Mouse (Mus musculus): Measurements from ENCODE around the gene Chchd3.
A peak's percentile ranks its signal among the peaks of the same experiment; 100 is the strongest.

Gene Chchd3

DNA sequence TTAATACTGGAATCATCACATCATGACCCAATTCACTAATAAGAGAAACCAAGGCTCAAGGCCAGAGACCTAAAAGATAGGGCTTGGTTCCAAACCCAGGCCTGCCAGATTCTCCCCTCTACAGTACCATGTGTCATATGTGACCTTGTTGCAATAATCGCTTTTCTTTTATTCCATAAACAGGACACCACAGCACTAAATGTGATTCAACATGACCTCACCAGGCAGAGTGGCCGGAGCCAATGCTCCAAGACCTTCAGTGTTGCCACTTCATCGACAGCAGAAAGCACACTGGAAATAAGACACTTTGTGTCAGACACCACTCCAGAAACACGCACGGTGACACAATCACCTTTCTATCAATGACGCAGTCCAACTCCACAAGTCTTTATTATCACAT is 258.3 kb downstream of the Chchd3 start:
- no peak for DNase-seq (ENCODE audit: low read depth)

DNA sequence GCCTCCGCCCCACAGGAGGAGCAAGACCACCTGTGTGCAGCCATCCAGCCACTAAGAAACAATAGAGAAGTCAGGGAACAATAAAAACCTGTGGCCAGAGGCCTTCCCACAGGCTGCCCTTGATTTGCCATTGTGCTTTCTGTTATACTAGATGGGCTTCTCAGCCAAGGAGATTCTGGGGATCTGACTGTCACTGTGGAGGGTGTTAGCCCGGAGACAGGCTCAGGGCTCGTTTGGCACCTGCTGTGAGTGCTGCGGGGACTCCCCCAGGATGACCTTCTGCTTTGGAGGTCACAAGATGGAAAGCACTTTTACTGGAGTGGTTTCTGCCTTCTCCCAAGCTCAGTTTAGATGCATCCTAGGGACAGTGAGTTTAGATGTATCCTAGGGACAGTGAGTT is 262.5 kb downstream of the Chchd3 start:
- DNase-seq (ENCODE audit: low read depth): no peak

DNA sequence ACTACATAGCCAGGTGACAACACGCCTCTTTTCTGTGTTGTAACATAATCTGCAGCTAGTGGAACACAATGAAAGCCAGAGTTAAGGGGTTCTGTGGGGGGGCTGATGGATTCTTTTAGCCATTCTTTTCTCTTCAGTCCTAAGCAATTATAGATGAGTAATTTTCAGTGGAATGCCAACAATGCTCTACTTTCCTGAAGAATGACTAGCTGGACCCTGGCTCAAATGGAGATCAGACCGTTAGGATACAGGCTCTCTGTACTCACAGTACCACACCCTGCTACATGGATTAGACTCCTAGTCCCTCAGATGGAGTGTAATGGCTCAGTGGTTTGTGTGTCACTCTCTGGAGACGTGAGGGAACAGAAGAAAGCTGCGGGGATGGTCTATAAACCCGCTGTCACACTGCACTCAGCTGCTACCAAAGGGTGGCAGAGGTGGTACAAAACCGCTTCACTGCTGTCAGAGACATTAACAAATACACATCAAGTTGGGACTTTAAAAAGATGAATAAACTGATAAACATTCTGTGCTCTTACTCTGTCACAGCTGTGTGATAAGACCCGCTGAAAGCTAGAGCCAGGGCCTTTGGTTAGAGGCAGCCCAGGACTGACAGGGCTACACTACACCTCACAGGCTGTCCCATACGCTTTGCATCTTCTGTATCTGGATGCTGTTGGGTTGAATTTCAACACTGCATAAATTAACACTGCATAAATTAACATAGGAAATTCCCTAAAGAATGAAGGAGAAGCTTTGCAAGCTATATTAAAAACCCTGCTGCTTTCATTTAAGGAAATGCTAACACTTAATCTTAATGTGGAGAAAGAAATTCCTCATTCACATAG is 264.2 kb downstream of the Chchd3 start:
- peak; percentile 66 for DNase-seq (ENCODE audit: low read depth)

DNA sequence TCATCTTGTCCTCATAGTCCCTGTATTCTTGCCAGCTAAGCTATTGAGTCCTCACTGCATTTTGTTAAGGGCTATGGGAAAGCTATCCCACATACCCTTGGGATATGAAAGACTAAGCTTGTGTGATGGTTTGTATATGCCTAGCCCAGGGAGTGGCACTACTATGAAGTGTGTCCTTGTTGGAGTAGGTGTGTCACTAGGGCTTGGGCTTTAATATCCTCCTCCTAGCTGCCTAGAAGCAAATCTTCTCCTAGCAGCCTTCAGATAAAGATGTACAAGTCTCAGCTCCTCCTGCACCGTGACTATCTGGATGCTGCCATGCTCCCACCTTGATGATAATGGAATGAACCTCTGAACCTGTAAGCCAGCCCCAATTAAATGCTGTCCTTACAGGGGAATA is 266.5 kb downstream of the Chchd3 start:
- DNase-seq (ENCODE audit: low read depth): no peak

DNA sequence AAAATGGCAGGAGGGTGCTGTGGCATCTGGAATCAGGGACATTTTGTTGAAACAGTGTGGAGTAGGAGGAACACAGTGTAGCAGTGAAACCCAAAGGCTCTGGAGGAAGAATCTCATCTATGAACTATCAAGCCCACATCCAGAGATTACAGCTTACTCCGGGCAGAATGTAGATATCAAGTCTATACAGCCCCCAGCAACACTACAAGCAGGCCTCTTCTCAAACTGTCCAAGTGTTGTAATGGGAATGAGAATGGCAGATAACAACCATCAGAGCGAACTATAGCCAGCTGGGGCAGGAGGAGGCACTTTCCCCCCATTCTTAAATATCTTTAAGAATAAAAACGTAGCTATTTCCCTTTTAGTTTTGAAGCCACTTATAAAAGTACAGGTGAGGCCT is 266.9 kb downstream of the Chchd3 start:
- DNase-seq (ENCODE audit: low read depth): no peak

DNA sequence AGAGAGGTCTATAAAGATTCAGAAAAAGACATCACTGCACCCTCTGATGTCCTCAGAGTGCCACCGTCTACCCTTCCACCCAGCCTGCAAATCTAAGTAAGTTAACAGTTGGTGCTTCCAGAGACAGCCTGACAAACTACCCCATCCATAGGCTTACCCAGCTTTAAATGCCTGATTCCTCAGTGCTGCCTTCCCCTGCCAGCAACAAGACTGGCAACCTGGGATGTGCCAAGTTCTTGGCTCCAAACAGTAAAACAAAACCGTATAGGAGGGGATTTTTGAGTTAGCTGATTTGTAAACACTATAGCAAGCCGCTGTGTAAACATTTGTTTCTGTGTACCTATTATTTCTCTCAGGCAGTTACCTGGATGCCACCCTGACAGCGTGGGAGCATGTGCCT is 269.6 kb downstream of the Chchd3 start:
- DNase-seq (ENCODE audit: low read depth): no peak

DNA sequence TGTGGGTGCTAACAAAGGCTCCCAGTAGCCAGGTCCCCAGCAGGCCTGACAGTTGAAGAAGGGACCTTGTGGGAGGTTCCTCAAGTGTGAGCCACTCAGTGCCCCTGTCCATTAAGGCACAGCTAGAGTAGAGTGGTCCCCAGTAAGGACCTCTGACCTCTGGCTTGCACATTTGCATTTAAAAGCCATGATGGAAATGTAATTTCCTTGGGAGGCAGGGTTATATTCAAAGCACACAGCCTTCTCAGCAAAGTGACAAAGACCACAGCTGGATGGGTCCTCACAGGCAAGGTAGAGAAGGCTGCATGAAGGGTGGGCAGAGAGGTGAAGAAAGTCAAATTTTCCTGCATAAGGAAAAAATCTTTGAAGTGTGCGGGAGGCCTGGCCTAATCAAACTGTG is 272.7 kb downstream of the Chchd3 start:
- no peak for DNase-seq (ENCODE audit: low read depth)

DNA sequence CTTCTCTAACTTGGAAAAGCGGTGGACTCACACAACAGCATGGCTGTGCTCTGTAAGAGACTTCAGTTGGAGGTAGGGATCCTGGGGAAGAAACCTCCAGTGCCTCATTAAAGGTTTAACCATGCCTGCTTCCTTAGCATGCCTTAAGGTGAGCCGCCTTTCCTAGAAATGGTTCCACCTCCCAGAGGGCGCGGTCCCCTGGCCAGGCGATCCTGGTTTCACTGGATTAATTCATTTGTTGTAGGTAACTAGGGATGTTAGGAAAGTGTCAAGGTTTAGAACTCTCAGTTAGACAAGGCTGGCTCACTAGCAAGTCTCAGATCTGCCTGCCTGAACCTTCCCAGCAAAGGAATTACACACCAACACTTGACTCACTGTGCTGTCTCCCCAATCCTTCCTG is 273.9 kb downstream of the Chchd3 start:
- no peak for DNase-seq (ENCODE audit: low read depth)

DNA sequence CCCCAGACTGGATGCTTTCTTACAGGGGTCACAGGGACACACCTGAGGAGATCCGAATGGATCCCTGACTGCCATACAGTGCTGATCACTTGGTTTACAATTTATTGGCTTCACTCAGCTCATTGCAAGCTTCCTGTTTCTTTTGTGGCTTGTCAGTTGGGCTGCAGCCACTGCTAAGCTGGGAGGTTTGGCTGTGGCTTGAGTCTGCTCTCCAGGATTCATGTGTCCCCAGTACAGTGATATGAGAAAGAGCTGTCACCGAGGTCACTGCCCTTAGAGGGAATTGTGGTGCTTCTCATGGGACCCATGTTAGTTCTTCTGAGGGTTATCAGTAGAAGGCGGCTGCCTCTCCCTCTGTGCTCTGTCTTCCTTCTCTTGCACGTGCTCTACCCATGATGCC is 277.0 kb downstream of the Chchd3 start:
- no peak for DNase-seq (ENCODE audit: low read depth)

DNA sequence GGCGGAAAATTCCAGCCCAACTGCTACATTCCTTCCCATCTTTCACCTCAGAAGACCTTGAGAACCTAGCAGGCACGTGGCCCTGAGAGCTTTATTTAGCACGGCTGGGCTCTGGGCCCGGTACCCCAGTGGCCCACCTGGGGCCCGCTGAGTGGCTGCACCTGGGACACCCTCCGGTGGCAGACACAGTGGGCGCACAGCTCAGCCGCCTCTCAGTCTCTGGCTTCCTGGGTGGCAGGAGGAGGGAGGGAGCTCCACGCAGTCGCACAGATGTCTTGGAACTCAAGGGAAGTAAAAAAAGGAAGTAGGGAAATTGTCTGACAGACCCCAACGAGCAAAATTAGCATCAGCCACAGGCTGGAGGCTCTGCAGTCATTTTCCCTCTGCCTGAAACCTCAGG is 279.5 kb downstream of the Chchd3 start:
- no peak for DNase-seq (ENCODE audit: low read depth)

DNA sequence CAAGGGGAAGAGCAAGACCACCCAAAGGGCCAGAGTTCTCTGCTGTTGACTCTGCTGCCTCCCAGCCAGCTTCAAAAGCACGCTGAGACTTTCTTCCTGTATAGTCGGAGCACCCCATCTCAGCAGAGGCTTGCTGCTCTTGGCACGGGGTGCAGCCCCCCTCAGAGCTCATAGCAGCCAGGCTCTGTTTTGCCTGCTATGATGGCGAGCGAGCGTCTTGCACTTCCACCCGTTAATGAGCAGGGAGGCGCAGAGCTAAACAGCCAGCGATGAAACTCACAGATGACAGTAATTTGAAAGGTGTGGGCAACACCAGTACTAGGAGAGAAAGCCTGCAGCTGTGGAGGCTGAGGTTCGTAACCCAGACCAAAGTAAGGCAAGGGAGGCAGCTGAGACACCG is 283.7 kb downstream of the Chchd3 start:
- no peak for DNase-seq (ENCODE audit: low read depth)

DNA sequence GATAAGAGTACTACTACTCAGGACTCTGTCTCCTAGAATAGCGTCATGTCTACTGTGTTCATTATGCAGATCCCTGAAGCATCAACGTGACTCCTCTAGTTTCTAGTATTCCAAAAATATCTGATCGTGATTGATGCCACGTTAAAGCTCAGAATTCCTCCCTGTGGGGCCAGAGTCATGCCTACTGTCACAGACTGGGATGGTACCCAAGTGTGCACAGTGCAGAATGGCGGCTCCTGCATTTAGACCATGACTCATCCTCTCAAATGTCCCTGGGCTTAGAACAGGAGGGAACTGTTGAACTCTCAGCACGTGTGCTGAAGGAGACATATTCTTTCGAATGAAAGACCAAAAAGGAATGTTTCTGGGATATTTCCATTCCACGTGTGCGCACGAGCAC is 305.5 kb downstream of the Chchd3 start:
- DNase-seq (ENCODE audit: low read depth): peak; percentile 44

DNA sequence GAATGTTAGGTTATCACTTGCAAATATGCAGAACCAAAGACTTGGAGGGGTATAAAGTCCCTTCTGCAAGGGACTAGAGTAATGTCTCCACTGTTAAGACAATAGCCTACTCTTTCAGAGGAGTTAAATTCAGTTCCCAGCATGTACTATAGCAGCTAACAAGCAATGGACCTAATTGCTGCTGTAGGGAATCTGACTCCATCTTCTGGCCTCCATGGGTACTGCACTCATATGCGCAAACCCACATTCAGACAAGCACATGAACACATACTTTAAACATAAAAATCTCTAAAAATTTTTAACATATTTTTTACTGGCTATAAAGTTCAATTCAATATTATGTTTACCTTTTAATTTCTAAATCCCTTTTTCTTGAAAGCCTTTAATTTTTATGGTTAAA is 310.2 kb downstream of the Chchd3 start:
- DNase-seq (ENCODE audit: low read depth): peak; percentile 34

DNA sequence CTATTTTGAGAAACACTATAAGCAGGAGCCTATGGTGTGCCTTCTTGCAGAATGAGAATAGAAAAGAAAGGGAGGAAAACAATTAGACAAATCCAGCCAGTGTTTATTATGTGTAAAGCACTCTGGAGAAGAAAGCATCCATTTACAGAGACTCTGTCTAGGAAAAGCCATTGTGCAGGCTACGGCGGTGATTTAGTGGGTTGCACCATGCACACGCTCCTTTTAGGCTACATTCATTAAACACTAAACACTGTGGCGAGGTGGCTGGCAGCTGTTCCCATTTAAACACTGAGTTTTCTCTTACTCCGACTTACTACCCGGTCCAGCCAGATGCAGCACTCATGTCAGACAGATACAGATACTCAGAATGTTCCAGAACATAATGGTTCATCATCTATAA is 311.3 kb downstream of the Chchd3 start:
- no peak for DNase-seq (ENCODE audit: low read depth)

DNA sequence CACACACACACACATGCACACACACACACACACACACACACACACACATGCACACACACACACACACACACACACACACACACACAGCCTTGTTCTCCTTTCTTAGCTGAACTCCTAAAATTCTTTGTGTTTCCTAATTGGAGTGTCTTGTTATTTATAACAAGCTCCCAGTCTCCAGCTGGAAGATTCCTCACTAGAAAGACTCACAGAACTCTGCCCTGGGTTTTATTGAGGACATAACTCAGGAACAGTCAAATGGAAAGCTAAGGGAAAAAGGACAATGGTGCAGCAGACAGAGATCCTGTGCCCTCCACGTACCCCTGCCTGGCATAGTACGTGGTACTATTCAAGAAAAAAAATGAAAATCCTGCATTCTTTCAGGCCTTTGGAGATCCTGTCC is 312.7 kb downstream of the Chchd3 start:
- DNase-seq (ENCODE audit: low read depth): no peak

All from NIH3T3 (cell line).